Mouse (Mus musculus) forebrain, embryonic 11.5 days (tissue): ENCODE data around the gene Degs2. TPM values are rescaled to one million over a fixed set of nuclear protein-coding genes. Genes with fewer than 3 reads are reported as not detected.

ENCODE experiments used
- ATAC-seq: fragments of 200-750 bp; cut with Nextera tagmentation; replicated peaks from 2 replicates; pipeline ENCODE4 v1.8.0; 2017; ENCODE audit warnings: moderate TSS enrichment; ENCODE audit not compliant: low FRiP score
- DNase-seq: peaks from one replicate; pipeline ENCODE4 v3.0.0-alpha.2; 2017; ENCODE audit warnings: low spot score
- H3K27ac ChIP-seq: fragments of 300-500 bp; sonication (generic); 2 replicates; pipeline ENCODE4 v1.5.1; 2014; ENCODE audit warnings: low read depth, low read length
- H3K27me3 ChIP-seq: fragments of 300-500 bp; sonication (generic); 2 replicates; pipeline ENCODE4 v1.6.1; 2014; ENCODE audit warnings: mild to moderate bottlenecking, low read length, mixed read lengths; ENCODE audit not compliant: control insufficient read depth, insufficient read depth
- H3K36me3 ChIP-seq: fragments of 300-500 bp; sonication (generic); 2 replicates; pipeline ENCODE4 v1.6.1; 2014; ENCODE audit warnings: mild to moderate bottlenecking, low read length, moderate library complexity, mixed read lengths; ENCODE audit not compliant: control insufficient read depth, insufficient read depth
- H3K4me1 ChIP-seq: fragments of 300-500 bp; sonication (generic); replicated peaks from 2 replicates; pipeline ENCODE4 v1.6.1; 2014; ENCODE audit warnings: low read length, mixed read lengths; ENCODE audit not compliant: control insufficient read depth, insufficient read depth
- H3K4me2 ChIP-seq: fragments of 300-500 bp; sonication (generic); 2 replicates; pipeline ENCODE4 v1.6.1; 2014; ENCODE audit warnings: low read depth, mild to moderate bottlenecking, low read length, moderate library complexity, mixed read lengths; ENCODE audit not compliant: severe bottlenecking
- H3K4me3 ChIP-seq: fragments of 300-500 bp; sonication (generic); 2 replicates; pipeline ENCODE4 v1.5.1; 2014; ENCODE audit warnings: low read depth, low read length
- H3K9ac ChIP-seq: fragments of 300-500 bp; sonication (generic); 2 replicates; pipeline ENCODE4 v1.6.1; 2014; ENCODE audit warnings: low read length
- H3K9me3 ChIP-seq: fragments of 300-500 bp; sonication (generic); 2 replicates; pipeline ENCODE4 v1.6.1; 2016; ENCODE audit warnings: low read length, mixed read lengths; ENCODE audit not compliant: control insufficient read depth
- WGBS: fragments of 180-500 bp; shearing (Covaris S2); extraction: QIAGEN DNeasy Blood & Tissue Kit; methylation state at CpG from one replicate; pipeline ENCODE4 v1.1.7; 2014; 5-methylcytosine and 5-hydroxymethylcytosine counted together
- polyA plus RNA-seq: library from polyadenylated mRNA; unstranded; fragments of >200 nt; fragmentation: Nextera tagmentation; extraction: Ambion mirVana; gene quantifications from 2 replicates; pipeline ENCODE4 v1.2.1, GENCODE M21; 2014

Degs2 gene
- polyA plus RNA-seq, 1 experiment from 2014 or later = 1.8 TPM

DNA sequence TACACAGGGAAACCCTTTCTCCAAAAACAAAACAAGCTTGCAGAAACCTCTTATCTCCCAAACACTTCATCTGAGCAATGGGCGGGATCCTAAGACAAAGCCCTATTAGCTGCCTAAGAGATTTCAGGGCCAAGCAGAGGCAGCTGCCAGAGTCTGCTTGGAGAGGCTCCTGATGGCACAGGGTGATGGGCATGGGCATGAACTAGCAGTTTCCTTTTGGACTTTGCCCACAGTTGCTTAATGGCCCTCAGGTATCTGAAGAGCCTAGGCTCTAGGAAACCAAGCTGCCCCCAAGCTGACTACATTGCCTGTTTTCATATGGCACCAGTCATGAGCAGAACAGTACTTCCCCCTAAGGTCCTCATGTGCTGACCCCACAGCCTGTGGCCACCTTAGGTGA, 7.9 kb downstream of the Degs2 start:
- 90% methylated on average over 1 of the region's 1 CpGs for WGBS
- Histone ChIP-seq H3K9me3 (no peaks in the 10 kb centered on the region), H3K27me3 (no peaks in the 10 kb centered on the region), H3K4me1 (no peaks in the 10 kb centered on the region), H3K9ac (no peak overlapping the region), H3K27ac (no peak overlapping the region), H3K4me2 (no peak overlapping the region), H3K36me3 (no peaks in the 10 kb centered on the region), H3K4me3 (no peak overlapping the region)
- ATAC-seq (no peak), DNase-seq (no peak)

DNA sequence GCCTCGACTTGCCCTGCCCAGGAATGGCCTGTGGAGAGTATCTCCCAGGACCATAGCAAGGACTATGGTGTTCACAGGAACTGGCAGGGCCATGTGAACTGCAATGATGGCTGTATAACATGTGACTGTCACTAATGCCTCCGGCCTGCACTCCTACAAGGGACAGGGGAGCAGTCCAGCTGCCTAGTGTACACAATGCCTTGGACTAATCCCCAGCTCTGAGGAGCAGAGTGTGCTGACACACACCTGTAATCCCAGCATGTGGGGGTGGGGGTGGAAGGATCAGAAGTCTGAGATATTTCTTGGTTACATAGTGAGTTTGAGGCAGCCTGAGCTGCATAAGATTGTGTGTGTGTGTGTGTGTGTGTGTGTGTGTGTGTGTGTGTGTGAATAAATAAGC, 8.5 kb downstream of the Degs2 start:
- no peaks in the 10 kb centered on the region for H3K27me3 ChIP-seq
- no peak overlapping the region for H3K4me2 ChIP-seq
- no peaks in the 10 kb centered on the region for H3K4me1 ChIP-seq
- no peak overlapping the region for H3K27ac ChIP-seq
- H3K36me3 ChIP-seq = no peaks in the 10 kb centered on the region
- WGBS = 79% methylated on average over 2 of the region's 2 CpGs
- DNase-seq (no peak), ATAC-seq (peak; percentile 30; the same call in 1 of the 2 replicates)
- no peaks in the 10 kb centered on the region for H3K9me3 ChIP-seq
- no peak overlapping the region for H3K4me3 ChIP-seq
- H3K9ac ChIP-seq = no peak overlapping the region

GRCm38 (mm10) chr12:108690529-108690928, 11.6 kb downstream of the Degs2 start:
- Histone ChIP-seq H3K9me3 (no peaks in the 10 kb centered on the region), H3K27ac (no peak overlapping the region), H3K4me2 (no peak overlapping the region), H3K27me3 (no peaks in the 10 kb centered on the region), H3K4me3 (no peak overlapping the region), H3K9ac (no peak overlapping the region), H3K4me1 (no peaks in the 10 kb centered on the region), H3K36me3 (no peaks in the 10 kb centered on the region; the same call in 1 of the 2 replicates)
- no peak for ATAC-seq
- DNase-seq = no peak
- 83% methylated on average over 9 of the region's 9 CpGs for WGBS

DNA sequence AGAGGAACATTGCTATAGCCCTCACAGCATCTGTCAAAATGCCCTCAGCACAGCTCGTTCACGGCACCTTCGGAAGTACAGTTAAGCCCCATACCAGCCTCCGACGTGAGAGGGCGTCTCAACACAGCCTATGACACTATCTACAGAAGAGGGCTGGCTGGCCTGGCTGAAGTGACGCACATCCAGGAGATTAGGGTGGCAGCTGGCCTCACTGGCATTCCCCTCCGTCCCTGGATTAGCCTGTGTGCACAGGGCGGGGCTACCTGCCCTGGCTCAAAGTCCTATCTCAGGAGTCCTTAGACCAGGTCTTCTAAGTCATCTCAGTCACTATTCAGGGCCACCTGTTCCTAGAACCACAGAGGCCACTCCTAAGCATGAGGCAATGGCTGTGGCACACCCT, 12.9 kb downstream of the Degs2 start:
- no peaks in the 10 kb centered on the region; the same call in 1 of the 2 replicates for H3K36me3 ChIP-seq
- no peak overlapping the region for H3K4me3 ChIP-seq
- H3K27ac ChIP-seq = no peak overlapping the region
- H3K27me3 ChIP-seq = no peaks in the 10 kb centered on the region
- no peaks in the 10 kb centered on the region for H3K9me3 ChIP-seq
- H3K4me1 ChIP-seq = no peaks in the 10 kb centered on the region
- ATAC-seq = no peak
- no peak overlapping the region for H3K9ac ChIP-seq
- no peak overlapping the region for H3K4me2 ChIP-seq
- no peak for DNase-seq
- 95% methylated on average over 9 of the region's 9 CpGs for WGBS

DNA sequence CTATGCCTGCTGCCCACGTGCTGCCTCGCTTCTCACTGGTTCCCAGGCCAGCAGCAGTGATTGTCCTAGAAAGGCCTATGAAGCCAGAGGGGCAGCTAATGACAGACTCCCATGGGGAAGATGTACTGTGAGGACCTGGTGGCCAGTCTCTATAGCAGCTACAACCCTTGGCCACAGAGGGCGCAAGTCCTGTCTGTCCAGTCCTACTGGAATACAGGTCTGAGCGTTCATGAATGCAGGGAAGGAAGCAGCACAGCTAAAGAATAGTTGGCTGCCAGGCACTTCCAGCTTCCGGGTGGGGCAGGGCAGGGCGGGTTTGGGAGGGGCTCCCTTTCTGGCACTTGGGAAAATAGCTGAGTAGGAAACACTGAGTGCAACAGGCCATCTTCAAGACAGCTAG, 15.2 kb downstream of the Degs2 start:
- WGBS = 71% methylated on average over 6 of the region's 6 CpGs
- no peak for DNase-seq
- Histone ChIP-seq H3K9ac (no peak overlapping the region), H3K4me3 (no peak overlapping the region), H3K27me3 (no peaks in the 10 kb centered on the region), H3K9me3 (no peaks in the 10 kb centered on the region), H3K27ac (no peak overlapping the region), H3K4me1 (no peaks in the 10 kb centered on the region), H3K36me3 (no peaks in the 10 kb centered on the region; the same call in 1 of the 2 replicates), H3K4me2 (no peak overlapping the region)
- ATAC-seq = no peak

DNA sequence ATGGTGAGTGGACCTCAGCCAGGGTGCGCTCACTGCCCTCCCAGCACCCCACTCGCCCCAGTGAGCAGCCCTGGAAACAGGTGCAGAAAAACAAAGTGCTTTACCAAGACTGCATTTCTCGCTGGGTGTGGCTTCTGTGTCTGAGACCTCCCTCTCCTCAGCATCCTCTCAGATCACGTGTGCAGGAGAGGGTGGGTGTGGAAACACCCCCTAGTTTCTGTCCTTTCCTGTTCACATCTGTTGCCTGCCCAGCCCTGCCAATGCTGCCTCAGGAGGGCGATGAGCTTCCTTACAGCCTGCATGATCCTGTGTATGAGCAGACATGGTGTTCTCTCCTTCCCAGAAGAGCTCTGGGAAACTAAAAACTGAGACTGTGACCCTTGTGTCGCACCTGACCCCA, 15.7 kb downstream of the Degs2 start:
- no peak overlapping the region for H3K27ac ChIP-seq
- 77% methylated on average over 6 of the region's 6 CpGs for WGBS
- no peaks in the 10 kb centered on the region; the same call in 1 of the 2 replicates for H3K36me3 ChIP-seq
- no peak overlapping the region for H3K4me3 ChIP-seq
- ATAC-seq = no peak
- H3K9ac ChIP-seq = no peak overlapping the region
- no peak for DNase-seq
- H3K4me1 ChIP-seq = no peaks in the 10 kb centered on the region
- no peak overlapping the region for H3K4me2 ChIP-seq
- no peaks in the 10 kb centered on the region for H3K9me3 ChIP-seq
- H3K27me3 ChIP-seq = no peaks in the 10 kb centered on the region

DNA sequence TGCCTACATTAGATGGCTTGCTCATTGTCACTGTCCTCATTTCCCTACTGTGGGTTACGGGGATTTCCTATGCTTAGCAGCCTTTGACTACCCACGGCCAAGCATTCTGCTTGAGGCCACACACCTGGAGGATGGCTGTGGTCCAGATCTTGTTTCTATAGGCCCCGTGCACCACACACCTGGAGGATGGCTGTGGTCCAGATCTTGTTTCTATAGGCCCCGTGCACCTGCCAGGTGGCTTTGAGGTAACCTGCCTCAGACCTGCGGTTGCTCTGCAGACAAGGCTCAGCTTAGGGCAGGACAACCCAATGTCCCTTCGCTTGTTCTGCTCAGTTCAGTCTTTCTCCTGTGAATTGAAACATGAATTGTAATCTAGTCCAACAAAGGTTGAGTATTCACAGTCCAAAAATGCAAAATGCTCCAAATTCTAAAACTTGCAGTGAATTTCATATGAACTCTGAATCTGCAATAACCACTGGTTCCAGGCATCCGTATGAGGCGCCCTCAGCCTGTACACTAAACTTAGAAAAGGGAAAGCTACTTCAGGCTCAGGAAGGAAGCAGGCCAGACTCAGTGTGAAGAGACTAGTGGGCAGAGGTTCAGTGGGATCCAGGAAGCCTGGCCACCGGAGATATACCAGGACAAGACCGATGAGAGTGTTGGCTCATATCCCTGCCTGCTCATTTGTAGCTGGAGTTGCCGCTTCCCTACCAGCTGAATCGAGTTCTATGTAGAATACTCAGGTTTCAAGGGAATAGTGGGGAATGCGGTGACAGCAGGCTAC, 19.7 kb downstream of the Degs2 start:
- peaks cover 9% of the 10 kb centered on the region; the same call in 1 of the 2 replicates for H3K36me3 ChIP-seq

GRCm38 (mm10) chr12:108680861-108681260, 21.3 kb downstream of the Degs2 start:
- no peaks in the 10 kb centered on the region for H3K27me3 ChIP-seq
- DNase-seq = no peak
- peaks cover 10% of the 10 kb centered on the region for H3K36me3 ChIP-seq
- WGBS = 95% methylated on average over 8 of the region's 8 CpGs
- no peak overlapping the region for H3K27ac ChIP-seq
- ATAC-seq = no peak
- H3K9me3 ChIP-seq = no peaks in the 10 kb centered on the region
- no peak overlapping the region for H3K4me3 ChIP-seq
- no peaks in the 10 kb centered on the region for H3K4me1 ChIP-seq
- no peak overlapping the region for H3K4me2 ChIP-seq
- H3K9ac ChIP-seq = no peak overlapping the region

More for the DNA sequence above, 19.7 kb downstream of the Degs2 start:
- Histone ChIP-seq H3K9me3 (no peaks in the 10 kb centered on the region), H3K27ac (no peak overlapping the region), H3K4me2 (no peak overlapping the region), H3K9ac (no peak overlapping the region), H3K4me3 (no peak overlapping the region), H3K4me1 (no peaks in the 10 kb centered on the region), H3K27me3 (no peaks in the 10 kb centered on the region)
- WGBS = 92% methylated on average over 13 of the region's 13 CpGs
- no peak for ATAC-seq
- DNase-seq = no peak

- Histone ChIP-seq H3K36me3 (peaks cover 11% of the 10 kb centered on the region), H3K4me2 (no peak overlapping the region), H3K9ac (no peak overlapping the region), H3K27ac (no peak overlapping the region), H3K4me1 (no peaks in the 10 kb centered on the region), H3K27me3 (no peaks in the 10 kb centered on the region), H3K9me3 (no peaks in the 10 kb centered on the region), H3K4me3 (no peak overlapping the region)
- ATAC-seq (no peak), DNase-seq (no peak)
- 87% methylated on average over 4 of the region's 4 CpGs for WGBS
These were observed 23.7 kb downstream of the Degs2 start for GRCm38 (mm10) chr12:108678366-108678765.
